Comparison of ENCODE assay signal across 9 mouse cellular contexts in the genomic region with DNA sequence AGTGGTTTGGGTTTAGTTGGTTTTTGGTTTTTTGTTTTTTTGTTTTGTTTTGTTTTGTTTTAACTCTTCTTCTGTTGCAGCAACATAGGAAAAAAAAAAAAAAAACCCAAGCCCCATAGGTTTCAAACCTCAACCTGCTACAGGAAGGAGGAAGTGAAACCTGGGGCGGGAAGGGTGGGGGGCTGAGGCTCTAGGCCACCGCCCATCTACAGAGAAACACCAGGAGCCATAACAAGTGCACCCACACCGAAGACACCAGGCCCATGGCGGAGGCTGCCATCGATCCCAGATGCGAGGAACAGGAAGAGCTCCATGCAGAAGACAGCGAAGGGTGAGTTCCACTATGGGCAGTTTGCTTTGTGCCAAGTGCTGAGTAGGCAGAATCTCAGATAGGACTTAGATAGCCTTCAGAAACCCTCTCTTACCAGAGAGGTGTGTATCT. TPM values are rescaled to one million over a fixed set of nuclear protein-coding genes. Genes with fewer than 3 reads are reported as not detected.
DNase-seq lines count a peak whose midpoint lies in the region; ATAC-seq and TF ChIP-seq lines count a peak whose summit lies in the region.
"Had no signal": no experiment of that assay in that cellular context is flagged by ENCODE, and none has a peak within 500 bp of the region (broad histone marks: within the 10 kb centered on the region; RNA-seq: fewer than 3 reads in every experiment).

A gene (plus strand): TSS at position 174 of the 442 bp plus-strand sequence.

- no peak within 1 kb of the TSS for H3K4me3 ChIP-seq in forebrain, embryonic 11.5 days (ENCODE audit: low read depth, low read length)
- no peak within 1 kb of the TSS for H3K4me3 ChIP-seq in forebrain, embryonic 14.5 days (ENCODE audit: low read depth, low read length)
- no peak within 1 kb of the TSS for H3K4me3 ChIP-seq in C2C12 (ENCODE audit: insufficient read depth, poor library complexity, severe bottlenecking)
- no peak within 1 kb of the TSS for H3K4me3 ChIP-seq in embryonic fibroblast, embryonic 13.5 days (ENCODE audit: insufficient read depth, low read length)
- no peak within 1 kb of the TSS for H3K4me3 ChIP-seq in myocyte
- H3K4me3 ChIP-seq: hindbrain, embryonic 15.5 days had no signal

- H3K4me1 ChIP-seq in forebrain, embryonic 11.5 days (replicated peaks; ENCODE audit: control insufficient read depth, insufficient read depth, low read length), result no peaks in the 10 kb centered on the region; the same call in 1 of the 2 replicates
- peaks cover 13% of the 10 kb centered on the region for H3K4me1 ChIP-seq in forebrain, embryonic 14.5 days (ENCODE audit: control insufficient read depth, insufficient read depth, low read length)
- peaks cover 22% of the 10 kb centered on the region for H3K4me1 ChIP-seq in embryonic fibroblast, embryonic 13.5 days (ENCODE audit: control insufficient read depth, insufficient read depth, low read length)

- H3K79me2 ChIP-seq in C2C12 (ENCODE audit: control insufficient read depth, insufficient read depth), result no peaks in the 10 kb centered on the region
- H3K79me2 ChIP-seq in myocyte (ENCODE audit: control insufficient read depth, insufficient read depth), result no peaks in the 10 kb centered on the region

- no peaks in the 10 kb centered on the region for H3K36me3 ChIP-seq in forebrain, embryonic 11.5 days (ENCODE audit: control insufficient read depth, insufficient read depth, low read length)
- no peaks in the 10 kb centered on the region for H3K36me3 ChIP-seq in forebrain, embryonic 14.5 days (ENCODE audit: control insufficient read depth, insufficient read depth, low read length)
- H3K36me3 ChIP-seq in C2C12 (ENCODE audit: control insufficient read depth, insufficient read depth) (no peaks in the 10 kb centered on the region), myocyte (ENCODE audit: control insufficient read depth, insufficient read depth) (no peaks in the 10 kb centered on the region)
- H3K36me3 ChIP-seq: hindbrain, embryonic 15.5 days had no signal

- DNase-seq in forebrain, embryonic 11.5 days (ENCODE audit: low spot score), result peak; percentile 11
- DNase-seq in forebrain, embryonic 14.5 days (ENCODE audit: low spot score), result no peak
- no peak for DNase-seq in ovary, postnatal 14 days (ENCODE audit: low spot score)
- no peak for DNase-seq in layer of hippocampus, adult 18-20 months (ENCODE audit: low spot score in 2 of 2)

- TF ChIP-seq CTCF in C2C12 (IDR thresholded peaks at IDR 0.05; ENCODE audit: control insufficient read depth, insufficient read depth, insufficient read length), result no peak
- no peak for TF ChIP-seq CTCF in embryonic fibroblast, embryonic 13.5 days (IDR thresholded peaks at IDR 0.05; ENCODE audit: borderline replicate concordance, insufficient read depth, low read length)

- no peaks in the 10 kb centered on the region for H3K79me3 ChIP-seq in C2C12 (ENCODE audit: low read depth)

- no peak for TF ChIP-seq POLR2A in embryonic fibroblast, embryonic 13.5 days (IDR thresholded peaks at IDR 0.05; ENCODE audit: low read depth, low read length)
- no peak for TF ChIP-seq POLR2A in myocyte (IDR thresholded peaks at IDR 0.05; ENCODE audit: insufficient read length, low read depth)

- ATAC-seq in forebrain, embryonic 11.5 days (replicated peaks; ENCODE audit: low FRiP score), result no peak
- ATAC-seq in forebrain, embryonic 14.5 days, result no peak
- peak; percentile 44 to 54; a peak in 3 of 4 replicates for ATAC-seq in hematopoietic stem cell, adult 5-6 weeks (replicated peaks in 1 of 2; ENCODE audit: insufficient read depth in 1 of 2, low FRiP score in 2 of 2, low TSS enrichment in 1 of 2, low read depth in 1 of 2, poor library complexity in 2 of 2, severe bottlenecking in 2 of 2)

- H3ac ChIP-seq in C2C12 (ENCODE audit: control insufficient read depth, insufficient read length, low read depth), result no peak within 1 kb of the TSS
- no peak within 1 kb of the TSS for H3ac ChIP-seq in myocyte (ENCODE audit: control insufficient read depth, insufficient read length)

- H3K27me3 ChIP-seq in forebrain, embryonic 11.5 days (ENCODE audit: control insufficient read depth, insufficient read depth, low read length), result no peaks in the 10 kb centered on the region
- H3K27me3 ChIP-seq in forebrain, embryonic 14.5 days (replicated peaks; ENCODE audit: control insufficient read depth, insufficient read depth, low read length), result no peaks in the 10 kb centered on the region
- H3K27me3 ChIP-seq in C2C12 (ENCODE audit: control insufficient read depth, insufficient read depth, insufficient read length), result no peaks in the 10 kb centered on the region
- H3K27me3 ChIP-seq in myocyte (ENCODE audit: control insufficient read depth, insufficient read depth, insufficient read length), result no peaks in the 10 kb centered on the region
- H3K27me3 ChIP-seq: hindbrain, embryonic 15.5 days had no signal

- no peak within 1 kb of the TSS for H3K4me2 ChIP-seq in forebrain, embryonic 11.5 days (ENCODE audit: low read depth, low read length, severe bottlenecking)
- H3K4me2 ChIP-seq in forebrain, embryonic 14.5 days (ENCODE audit: low read length), result no peak within 1 kb of the TSS
- peak within 1 kb of the TSS; percentile 80 for H3K4me2 ChIP-seq in myocyte (ENCODE audit: low read depth)
- H3K4me2 ChIP-seq: hindbrain, embryonic 15.5 days had no signal

- H3K9me3 ChIP-seq in forebrain, embryonic 11.5 days (ENCODE audit: control insufficient read depth, low read length), result no peaks in the 10 kb centered on the region
- H3K9me3 ChIP-seq in forebrain, embryonic 14.5 days (replicated peaks; ENCODE audit: control insufficient read depth, low read length), result no peaks in the 10 kb centered on the region
- H3K9me3 ChIP-seq: hindbrain, embryonic 15.5 days had no signal

- H3K27ac ChIP-seq in forebrain, embryonic 11.5 days (ENCODE audit: low read depth, low read length), result no peak within 1 kb of the TSS
- H3K27ac ChIP-seq in forebrain, embryonic 14.5 days (ENCODE audit: low read depth, low read length), result no peak within 1 kb of the TSS
- H3K27ac ChIP-seq in embryonic fibroblast, embryonic 13.5 days (ENCODE audit: insufficient read depth, low read length), result no peak within 1 kb of the TSS
- H3K27ac ChIP-seq: hindbrain, embryonic 15.5 days had no signal

- H3K9ac ChIP-seq in forebrain, embryonic 11.5 days (ENCODE audit: low read length), result no peak within 1 kb of the TSS
- no peak within 1 kb of the TSS for H3K9ac ChIP-seq in forebrain, embryonic 14.5 days (ENCODE audit: low read length)
- H3K9ac ChIP-seq: hindbrain, embryonic 15.5 days had no signal

- 90% methylated on average over 7 of the region's 7 CpGs for WGBS in forebrain, embryonic 11.5 days
- 96% methylated on average over 7 of the region's 7 CpGs for WGBS in forebrain, embryonic 14.5 days

TF ChIP-seq in C2C12, 6 proteins besides CTCF, POLR2A, EP300 and RAD21:
- TF ChIP-seq CEBPB (IDR thresholded peaks at IDR 0.05; ENCODE audit: low read depth) (no peak), MAX (IDR thresholded peaks at IDR 0.05) (no peak), USF1 (IDR thresholded peaks at IDR 0.05; ENCODE audit: low read depth) (no peak), MYOD1 (IDR thresholded peaks at IDR 0.05; ENCODE audit: control insufficient read depth, insufficient read length, low read depth) (no peak), FOSL1 (IDR thresholded peaks at IDR 0.05; ENCODE audit: insufficient read depth, low read length, poor library complexity, severe bottlenecking) (no peak), MYOG (IDR thresholded peaks at IDR 0.05; ENCODE audit: control insufficient read depth, extremely low read depth, insufficient read length) (no peak)

TF ChIP-seq in myocyte, 11 proteins besides CTCF, POLR2A, EP300 and RAD21:
- no peak for TF ChIP-seq MYOD1 (IDR thresholded peaks at IDR 0.05; ENCODE audit: control insufficient read depth in 1 of 3, insufficient read length in 2 of 3, low read depth in 2 of 3)

RNA-seq across cellular contexts. Expression of the gene that starts here (rescaled TPM):
- polyA plus RNA-seq in forebrain, embryonic 11.5 days (2014; fragmentation: Nextera tagmentation; extraction: Ambion mirVana), result 8.7 and 9.8 TPM in 2 replicates
- 5.8 and 5.9 TPM in 2 replicates for polyA plus RNA-seq in forebrain, embryonic 14.5 days (2014; fragmentation: Nextera tagmentation; extraction: Ambion mirVana)
- polyA plus RNA-seq in C2C12 (2012; fragmentation: generic; extraction: Trizol) (96.1 TPM), myocyte (2012; fragmentation: generic; extraction: Trizol) (298 TPM)
- 114 and 159 TPM in 2 replicates for polyA plus RNA-seq in embryonic fibroblast, embryonic 13.5 days (2011; ENCODE audit: insufficient read length, low read depth, missing spikeins)
- 233 and 282 TPM in 2 replicates for total RNA-seq in hematopoietic stem cell, adult 5-6 weeks (2017)
- total RNA-seq in layer of hippocampus, adult 18-20 months (2021), result 1 to 10 TPM; 2.6 to 3.1 TPM

Comparison
In these comparisons a context has a peak if more than half of its experiments do, and no peak if none do; other contexts are left out.
1. RNA of the gene that starts here (total RNA-seq): 233 to 282 TPM in hematopoietic stem cell, adult 5-6 weeks; 2.6 to 3.1 TPM in layer of hippocampus, adult 18-20 months; every median in the first group is over 10 times any median in the second.
2. ATAC-seq: peak in hematopoietic stem cell, adult 5-6 weeks (2 of 2); none in forebrain, embryonic 11.5 days (single experiment) and forebrain, embryonic 14.5 days (single experiment).